Mouse (Mus musculus): Measurements from ENCODE around the gene Gm38392.
"Not testable (repeated sequence)": the region's sequence is repeated elsewhere in the genome, so short reads cannot be mapped to it uniquely, and the experiment has no call there.

Gene Gm38392

DNA sequence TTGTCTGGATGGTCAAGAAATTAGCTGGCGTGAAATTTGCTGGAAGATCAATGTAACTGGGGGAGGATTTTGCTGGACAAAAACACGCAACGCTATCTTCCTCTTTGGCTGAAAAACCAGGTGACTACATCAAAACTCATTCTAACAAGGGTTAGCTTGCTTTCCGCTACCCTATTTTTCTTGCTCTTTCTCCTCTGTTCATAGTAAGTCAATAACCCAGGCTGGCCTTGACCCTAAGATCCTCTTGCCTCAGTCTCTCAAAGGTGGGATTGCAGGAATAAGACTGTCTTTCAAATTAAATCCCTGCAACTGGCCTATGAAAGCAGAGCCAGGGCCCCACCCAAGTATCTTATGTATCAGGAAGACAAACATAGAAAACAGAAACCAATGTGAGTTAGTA is at the start of gene Gm38392:
Gene Gm38392 (minus strand): TSS at position 101 of the 400 bp plus-strand sequence.
- no peak for DNase-seq (ENCODE audit: low spot score)

DNA sequence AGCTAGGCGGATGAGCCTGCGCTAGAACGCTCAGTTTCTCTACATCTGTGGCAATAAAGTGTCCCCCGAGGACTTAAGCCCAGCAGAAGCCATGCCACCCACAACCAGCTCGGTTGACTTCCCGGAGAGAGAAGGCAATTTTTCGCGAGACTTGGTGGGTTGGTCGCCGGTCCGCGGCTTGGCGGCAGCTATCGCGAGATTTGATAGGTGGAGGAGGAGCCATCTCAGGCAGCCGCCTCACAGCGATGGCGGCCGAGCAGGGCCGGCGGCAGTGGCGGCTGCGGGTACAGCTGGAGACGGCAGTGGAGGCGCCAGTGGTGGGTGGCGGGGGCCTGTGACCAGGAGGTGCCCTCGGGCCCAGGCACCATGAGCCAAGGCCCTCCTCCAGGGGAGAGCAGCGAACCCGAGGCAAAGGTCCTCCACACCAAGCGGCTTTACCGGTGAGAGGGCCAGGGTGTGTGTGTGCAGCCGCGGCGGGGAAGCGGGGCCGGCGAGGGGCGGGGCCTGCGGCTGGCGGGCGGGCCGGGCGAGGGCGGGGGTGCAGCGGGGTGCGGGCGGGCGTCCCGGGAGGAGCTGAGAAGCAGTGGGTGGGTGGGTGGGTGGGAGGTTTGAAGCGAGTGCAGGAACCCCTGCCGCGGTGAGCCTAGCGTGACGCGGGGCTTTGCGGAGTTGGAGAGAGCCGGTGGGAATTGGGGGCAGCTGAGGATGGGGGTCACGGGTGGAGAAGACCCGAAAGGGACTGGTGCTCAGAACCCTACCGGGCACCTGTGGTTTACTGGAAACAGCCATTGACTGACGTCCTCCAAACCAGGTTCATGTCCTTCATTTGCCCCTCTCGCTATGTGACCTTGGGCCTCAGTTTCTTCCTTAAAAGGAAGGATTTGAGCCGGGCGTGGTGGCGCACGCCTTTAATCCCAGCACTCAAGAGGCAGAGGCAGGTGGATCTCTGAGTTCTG is 49.3 kb upstream of the Gm38392 start, which contains the start of the genes Tmem79 and Smg5:
Gene Tmem79 (minus strand): TSS at position 91 of the 956 bp plus-strand sequence.
Gene Smg5 (plus strand): TSS at position 203 of the 956 bp plus-strand sequence.
- peak; percentile 93 for DNase-seq (ENCODE audit: low spot score)

DNA sequence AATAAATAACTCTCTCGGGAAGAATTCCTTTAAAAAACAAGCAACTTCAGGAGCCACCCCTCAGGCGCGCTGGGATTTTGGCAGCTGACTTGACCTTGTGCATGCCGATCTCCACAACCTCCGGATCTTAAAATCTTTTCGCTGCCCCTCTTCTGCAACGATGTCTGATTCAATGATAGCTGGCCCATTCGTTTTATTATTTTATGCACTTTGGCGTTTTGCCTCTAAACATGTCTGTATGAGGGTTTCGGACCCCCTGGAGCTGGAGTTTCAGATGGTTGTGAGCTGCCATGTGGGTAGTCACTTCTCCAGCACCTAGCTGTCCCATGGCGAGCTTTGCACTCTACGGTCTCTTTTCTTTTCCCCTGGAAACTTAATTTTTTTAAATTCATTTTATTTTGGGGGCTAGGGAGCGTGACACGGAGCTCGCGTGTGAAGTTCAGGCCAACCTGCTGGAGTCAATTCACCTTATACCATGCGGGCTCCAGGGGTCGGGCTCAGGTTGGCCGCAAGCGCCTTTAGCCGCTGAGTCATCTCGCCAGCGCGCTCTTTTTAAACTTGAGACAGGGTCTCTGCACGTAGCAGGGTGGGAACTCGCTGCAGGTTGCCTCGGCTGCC is 48.5 kb upstream of the Gm38392 start:
- DNase-seq (ENCODE audit: low spot score): no peak

GRCm38 (mm10) chr3:88334902-88335435 is 48.0 kb upstream of the Gm38392 start:
- DNase-seq (ENCODE audit: low spot score): peak; percentile 42

DNA sequence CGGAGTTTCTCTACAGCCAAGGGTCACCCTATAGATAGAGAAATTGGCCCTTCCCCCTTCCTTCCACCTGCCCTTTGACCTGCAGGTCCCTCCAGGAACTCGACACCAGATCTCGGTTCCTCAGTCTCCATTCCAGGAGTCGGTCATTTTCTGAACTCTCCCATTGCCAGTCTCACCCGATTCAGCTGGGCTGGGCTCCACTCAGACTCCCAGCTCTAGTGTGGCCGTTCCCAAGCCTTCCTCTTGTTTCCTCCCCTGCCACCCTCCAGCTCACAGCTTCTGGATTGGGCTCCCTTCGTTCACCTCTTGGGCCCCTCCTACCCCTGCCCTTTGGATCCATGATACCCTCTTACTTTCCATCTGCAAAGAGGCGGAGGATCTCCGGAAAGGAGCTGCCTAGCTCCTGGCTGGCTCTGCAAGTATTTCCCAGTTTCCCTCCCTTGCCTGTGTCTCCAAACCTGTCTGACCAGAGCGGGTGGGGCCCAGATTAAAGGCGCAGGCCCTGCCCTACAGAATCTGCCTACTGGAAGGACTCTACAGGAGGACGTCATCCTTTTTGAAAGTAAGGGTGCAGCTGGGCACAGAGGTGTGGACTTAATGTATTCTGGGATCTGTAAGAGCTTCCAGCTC is 47.1 kb upstream of the Gm38392 start:
- peak; percentile 49 for DNase-seq (ENCODE audit: low spot score)

DNA sequence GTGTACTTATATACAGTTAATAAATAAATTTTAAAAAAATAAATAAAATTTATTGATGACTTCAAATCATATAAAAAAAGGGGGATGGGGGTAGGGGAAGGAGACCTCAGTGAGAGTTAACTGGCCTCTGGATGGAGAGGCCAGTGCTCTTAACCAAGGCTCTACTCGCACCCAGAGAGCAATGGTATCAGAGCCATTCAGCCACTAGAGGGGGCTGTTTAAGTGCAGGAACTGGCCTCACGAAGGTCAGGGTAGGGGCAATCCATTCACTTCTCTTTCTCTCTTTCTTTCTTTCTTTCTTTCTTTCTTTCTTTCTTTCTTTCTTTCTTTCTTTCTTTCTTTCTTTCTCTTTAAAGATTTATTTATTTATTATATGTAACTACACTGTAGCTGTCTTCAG is 44.3 kb upstream of the Gm38392 start:
- peak; percentile 76 for DNase-seq (ENCODE audit: low spot score)

GRCm38 (mm10) chr3:88328956-88329355 is 41.9 kb upstream of the Gm38392 start:
- DNase-seq (ENCODE audit: low spot score): no peak

DNA sequence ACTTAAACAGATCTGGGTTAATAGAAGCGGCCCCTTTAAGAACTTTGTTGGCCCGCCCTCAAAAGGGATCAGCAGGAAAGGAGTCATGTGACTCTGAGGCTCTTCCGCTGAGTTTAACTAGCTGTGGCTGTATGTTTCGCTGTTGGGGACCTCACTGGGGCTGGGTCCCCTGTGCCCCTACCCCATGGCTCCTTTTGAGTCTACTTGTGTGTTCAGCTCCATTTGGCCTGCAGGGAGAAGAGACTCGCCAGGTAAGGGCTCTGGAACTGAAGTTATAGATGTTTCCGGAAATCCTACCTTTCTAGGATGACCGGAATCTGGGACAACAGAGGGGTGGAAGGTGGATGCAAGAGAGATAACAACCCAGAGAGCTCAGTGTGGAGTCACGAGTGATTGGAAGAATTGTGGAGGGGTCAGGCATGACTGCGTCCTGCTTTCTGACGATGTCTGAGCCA is 38.0 kb upstream of the Gm38392 start, which contains the start of gene Glmp:
Gene Glmp (plus strand): TSS at position 73 of the 455 bp plus-strand sequence.
- DNase-seq (ENCODE audit: low spot score): peak; percentile 66

DNA sequence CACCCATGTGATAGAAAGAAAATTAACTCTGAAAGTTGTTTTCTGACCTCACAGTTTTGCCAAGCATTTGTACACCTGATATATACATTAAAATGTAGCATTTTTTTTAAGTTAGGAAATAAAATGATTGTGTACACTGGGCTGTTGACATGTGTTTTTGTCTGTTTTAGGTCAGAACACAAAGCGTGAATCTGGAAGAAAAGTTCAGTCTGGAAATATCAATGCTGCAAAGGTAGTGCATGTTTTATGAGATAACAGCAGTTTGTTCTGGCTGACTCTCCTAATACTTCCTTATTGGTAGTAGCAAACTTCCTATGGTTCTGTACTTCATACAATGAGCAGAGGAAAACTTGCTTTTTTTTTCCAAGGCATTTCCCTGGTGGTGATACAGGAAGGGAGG is 12.2 kb upstream of the Gm38392 start:
- DNase-seq (ENCODE audit: low spot score): no peak

DNA sequence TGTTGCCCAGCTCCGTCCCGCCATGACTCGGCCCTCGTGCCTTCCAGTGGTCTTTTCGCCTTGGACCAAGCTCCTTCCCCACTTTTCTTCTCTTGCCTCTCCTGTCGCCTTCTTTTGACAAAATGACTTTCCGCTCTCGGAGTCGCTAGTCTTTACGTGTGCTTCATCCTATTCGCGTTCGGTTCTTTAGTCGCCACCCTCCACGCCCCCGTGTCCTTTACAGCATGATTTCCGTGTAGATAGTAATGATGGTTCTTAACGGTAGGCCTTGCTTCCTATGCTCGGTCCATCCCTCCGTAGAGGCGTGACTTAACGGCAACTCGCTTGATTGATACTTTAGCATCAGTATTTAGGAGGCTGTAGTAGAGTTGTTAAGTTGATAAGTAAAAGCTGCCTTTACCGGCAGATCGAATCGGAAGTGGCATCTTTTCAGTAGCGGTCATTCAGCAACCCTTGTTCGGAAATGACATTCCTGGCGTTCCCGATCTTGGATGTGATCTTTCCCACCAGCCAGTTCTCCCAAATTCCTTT is 10.4 kb upstream of the Gm38392 start:
- peak; percentile 53 for DNase-seq (ENCODE audit: low spot score)

GRCm38 (mm10) chr3:88296561-88297318 is 9.7 kb upstream of the Gm38392 start, which contains the start of the genes Tsacc and Cct3:
TSS of gene Tsacc (minus strand) at chr3:88296999.
TSS of gene Cct3 (plus strand) at chr3:88297116.
- peak; percentile 98 for DNase-seq (ENCODE audit: low spot score)

GRCm38 (mm10) chr3:88296110-88296560 is 9.1 kb upstream of the Gm38392 start:
- peak; percentile 69 for DNase-seq (ENCODE audit: low spot score)

GRCm38 (mm10) chr3:88295272-88295671 is 8.3 kb upstream of the Gm38392 start:
- not testable (repeated sequence) for DNase-seq (ENCODE audit: low spot score)

GRCm38 (mm10) chr3:88291970-88292369 is 5.0 kb upstream of the Gm38392 start:
- no peak for DNase-seq (ENCODE audit: low spot score)

GRCm38 (mm10) chr3:88288133-88288713 is 1.2 kb upstream of the Gm38392 start:
- DNase-seq (ENCODE audit: low spot score): not testable (repeated sequence)

DNA sequence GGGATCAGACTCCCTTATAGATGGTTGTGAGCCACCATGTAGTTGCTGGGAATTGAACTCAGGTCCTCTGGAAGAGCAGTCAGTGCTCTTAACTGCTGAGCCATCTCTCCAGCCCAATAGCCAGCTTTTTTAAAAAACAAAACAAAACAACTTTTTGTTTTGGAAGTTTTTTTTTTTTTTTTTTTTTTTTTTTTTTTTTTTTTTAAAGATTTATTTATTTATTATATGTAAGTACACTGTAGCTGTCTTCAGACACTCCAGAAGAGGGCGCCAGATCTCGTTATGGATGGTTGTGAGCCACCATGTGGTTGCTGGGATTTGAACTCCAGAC is 1.5 kb downstream of the Gm38392 start:
- DNase-seq (ENCODE audit: low spot score): not testable (repeated sequence)

DNA sequence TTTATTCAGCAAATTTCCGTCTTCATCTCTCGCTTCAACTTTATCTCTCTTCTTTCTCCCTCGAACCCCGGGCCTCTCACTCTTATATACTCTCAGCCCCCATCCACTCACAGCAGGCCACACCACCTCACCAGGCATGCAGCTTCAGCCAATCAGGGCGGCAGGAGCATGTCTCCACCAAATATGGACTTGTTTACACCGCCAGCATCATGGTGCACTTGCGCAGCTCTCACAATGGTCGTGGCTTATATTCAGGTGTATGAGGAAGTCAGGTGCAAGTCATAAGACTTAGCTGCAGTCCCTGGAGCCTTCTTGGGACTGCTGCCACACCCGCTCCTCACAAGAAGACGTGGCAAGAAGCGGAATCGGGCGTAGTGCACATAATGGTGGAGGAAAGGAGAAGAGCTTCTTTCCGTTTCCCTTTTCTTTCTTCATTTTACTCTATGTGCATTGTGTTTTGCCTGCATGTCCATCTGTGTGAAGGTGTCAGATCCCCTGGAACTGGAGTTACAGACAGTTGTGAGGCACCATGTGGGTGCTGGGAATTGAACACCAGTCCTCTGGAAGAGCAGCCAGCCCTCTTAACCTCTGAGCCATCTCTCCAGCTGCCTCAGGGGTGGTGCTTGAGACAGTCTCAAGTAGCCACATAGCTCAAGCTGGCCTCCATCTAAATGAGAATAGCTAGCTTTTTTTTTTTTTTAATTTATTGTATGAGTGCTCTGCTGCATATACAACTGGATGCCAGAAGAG is 2.0 kb downstream of the Gm38392 start:
- not testable (repeated sequence) for DNase-seq (ENCODE audit: low spot score)

DNA sequence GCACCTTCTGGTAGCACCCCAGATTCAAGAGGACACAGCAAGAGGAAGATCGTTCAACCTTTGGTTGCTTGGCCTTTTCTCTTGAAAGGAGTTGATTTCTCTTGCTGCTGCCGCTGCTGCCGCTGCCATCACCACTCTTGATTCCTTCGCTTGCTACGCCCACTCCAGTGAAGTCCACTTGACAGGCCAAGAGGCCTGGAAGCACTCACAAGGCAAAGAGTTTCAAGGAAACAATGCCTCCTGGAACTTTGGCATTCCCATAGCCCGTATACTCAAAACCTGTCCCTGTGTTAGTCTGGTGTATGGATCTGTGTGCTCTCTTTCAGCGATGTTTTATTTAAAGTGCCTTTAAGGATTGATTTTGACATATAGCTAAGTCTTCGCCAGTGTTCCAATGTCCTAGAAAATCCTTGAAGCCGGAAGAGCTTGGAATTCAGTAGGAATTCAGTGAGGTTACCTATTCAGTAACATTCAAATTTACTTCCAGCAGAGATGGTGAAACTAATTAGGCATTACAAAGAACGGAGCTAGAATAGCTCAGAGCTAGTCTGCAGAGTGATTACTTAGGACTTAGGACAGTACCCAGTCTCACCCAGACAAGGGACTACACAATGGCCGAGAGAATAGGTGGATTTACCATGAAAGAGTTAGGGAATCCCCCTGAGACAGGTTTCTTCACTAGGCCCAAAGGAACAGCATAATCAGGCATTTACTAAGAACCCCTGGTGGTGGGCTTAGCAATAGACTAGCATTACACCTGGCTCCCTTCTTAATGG is 5.7 kb downstream of the Gm38392 start:
- not testable (repeated sequence) for DNase-seq (ENCODE audit: low spot score)

GRCm38 (mm10) chr3:88280035-88280434 is 7.0 kb downstream of the Gm38392 start:
- DNase-seq (ENCODE audit: low spot score): no peak

All from c-Kit-positive CD71-positive TER-119-positive erythroid progenitor cells, embryonic 14.5 days (primary cell).